Mouse (Mus musculus): Measurements from ENCODE around the gene Ppm1f. TPM values are rescaled to one million over a fixed set of nuclear protein-coding genes. Genes with fewer than 3 reads are reported as not detected.

Gene Ppm1f
- polyA plus RNA-seq, 1 experiment = 17.9 TPM

DNA sequence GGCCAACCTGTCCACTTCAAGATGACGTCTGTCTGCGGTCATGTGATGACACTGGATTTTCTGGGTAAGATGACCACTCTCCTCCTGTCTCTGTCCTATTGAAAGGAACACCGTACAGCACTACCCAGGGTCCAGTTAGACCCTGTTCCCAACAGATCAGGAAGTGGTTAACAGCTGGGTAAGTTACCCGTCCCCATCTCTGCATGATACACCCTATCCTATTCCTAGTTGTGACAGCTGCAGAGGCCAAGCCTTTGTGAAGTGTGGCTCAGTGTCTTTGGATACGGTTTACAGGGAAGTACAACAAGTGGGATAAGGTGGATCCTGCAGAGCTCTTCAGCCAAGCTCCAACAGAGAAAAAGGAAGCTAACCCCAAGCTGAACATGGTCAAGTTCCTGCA is 17.2 kb upstream of the Ppm1f start:
- no peaks in the 10 kb centered on the region for H3K27me3 ChIP-seq (ENCODE audit: control insufficient read depth, insufficient read depth, insufficient read length)
- no peak overlapping the region for H3K4me3 ChIP-seq
- H3K36me3 ChIP-seq (ENCODE audit: control insufficient read depth, insufficient read depth) = peaks cover 53% of the 10 kb centered on the region
- peaks cover 8% of the 10 kb centered on the region for H3K79me2 ChIP-seq (ENCODE audit: control insufficient read depth, insufficient read depth)
- H3ac ChIP-seq (ENCODE audit: control insufficient read depth, insufficient read length) = no peak overlapping the region
- TF ChIP-seq MYOD1 (IDR thresholded peaks at IDR 0.05; ENCODE audit: control insufficient read depth in 1 of 3, insufficient read length in 2 of 3, low read depth in 2 of 3) = peak in 1 of 3 experiments; percentile 12
- no peak for TF ChIP-seq MAX (IDR thresholded peaks at IDR 0.05; ENCODE audit: low read depth)
- no peak overlapping the region for H3K4me2 ChIP-seq (ENCODE audit: low read depth)

DNA sequence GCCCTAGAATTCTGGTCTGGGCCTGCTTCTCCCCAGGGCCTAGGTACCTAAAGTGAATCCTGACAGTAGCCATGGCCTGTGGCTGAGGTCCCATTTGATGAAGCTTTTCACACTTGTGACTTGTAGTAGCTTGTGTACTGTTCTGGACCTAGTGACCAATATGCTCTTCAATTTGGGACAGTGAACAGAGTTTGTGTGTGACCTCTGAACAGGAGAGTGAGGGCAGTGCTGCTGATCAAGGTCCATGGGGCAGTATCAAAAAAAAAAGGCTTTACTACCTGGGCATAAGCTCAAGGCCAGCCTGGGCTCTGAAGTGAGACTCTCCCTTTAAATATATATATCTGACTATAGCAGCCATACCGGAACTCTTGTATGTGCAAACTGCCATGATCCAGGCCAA is 7.9 kb upstream of the Ppm1f start:
- no peak overlapping the region for H3ac ChIP-seq (ENCODE audit: control insufficient read depth, insufficient read length)
- H3K36me3 ChIP-seq (ENCODE audit: control insufficient read depth, insufficient read depth) = peaks cover 54% of the 10 kb centered on the region
- no peaks in the 10 kb centered on the region for H3K79me2 ChIP-seq (ENCODE audit: control insufficient read depth, insufficient read depth)
- no peak overlapping the region for H3K4me2 ChIP-seq (ENCODE audit: low read depth)
- TF ChIP-seq USF1 (IDR thresholded peaks at IDR 0.05; ENCODE audit: low read depth) (no peak), E2F4 (IDR thresholded peaks at IDR 0.05; ENCODE audit: insufficient read depth) (no peak), REST (IDR thresholded peaks at IDR 0.05; ENCODE audit: insufficient read depth, insufficient read length) (no peak), TCF12 (IDR thresholded peaks at IDR 0.05; ENCODE audit: insufficient read depth, poor library complexity, severe bottlenecking) (no peak), CEBPB (IDR thresholded peaks at IDR 0.05; ENCODE audit: insufficient read depth, poor library complexity, severe bottlenecking) (no peak), POLR2AphosphoS2 (IDR thresholded peaks at IDR 0.05; ENCODE audit: insufficient read length, low read depth) (no peak), TCF3 (IDR thresholded peaks at IDR 0.05; ENCODE audit: insufficient read length, low read depth) (no peak), SRF (IDR thresholded peaks at IDR 0.05; ENCODE audit: control insufficient read depth, insufficient read length, low read depth) (no peak), POLR2A (IDR thresholded peaks at IDR 0.05; ENCODE audit: insufficient read length, low read depth) (no peak), MYOD1 (IDR thresholded peaks at IDR 0.05; ENCODE audit: control insufficient read depth in 1 of 3, insufficient read length in 2 of 3, low read depth in 2 of 3) (no peak)
- H3K4me3 ChIP-seq = no peak overlapping the region
- H3K27me3 ChIP-seq (ENCODE audit: control insufficient read depth, insufficient read depth, insufficient read length) = no peaks in the 10 kb centered on the region

DNA sequence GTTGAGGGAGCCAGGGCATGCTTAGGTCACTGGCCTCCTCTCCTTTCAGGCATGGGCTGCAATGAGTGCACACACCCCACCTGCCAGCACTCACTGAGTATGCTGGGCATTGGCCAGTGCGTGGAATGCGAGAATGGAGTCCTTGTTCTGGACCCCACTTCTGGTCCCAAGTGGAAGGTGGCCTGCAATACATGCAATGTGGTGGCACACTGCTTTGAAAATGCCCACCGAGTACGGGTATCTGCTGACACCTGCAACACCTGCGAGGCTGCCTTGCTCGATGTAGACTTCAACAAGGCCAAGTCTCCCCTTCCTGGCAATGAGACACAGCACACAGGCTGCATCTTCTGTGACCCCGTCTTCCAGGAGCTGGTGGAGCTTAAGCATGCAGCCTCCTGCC is 3.9 kb upstream of the Ppm1f start:
- Histone ChIP-seq H3K36me3 (ENCODE audit: control insufficient read depth, insufficient read depth) (peaks cover 23% of the 10 kb centered on the region), H3K27me3 (ENCODE audit: control insufficient read depth, insufficient read depth, insufficient read length) (no peaks in the 10 kb centered on the region)
- no peak for TF ChIP-seq E2F4 (IDR thresholded peaks at IDR 0.05; ENCODE audit: insufficient read depth)
- peak; percentile 35 for TF ChIP-seq POLR2AphosphoS2 (IDR thresholded peaks at IDR 0.05; ENCODE audit: insufficient read length, low read depth)

DNA sequence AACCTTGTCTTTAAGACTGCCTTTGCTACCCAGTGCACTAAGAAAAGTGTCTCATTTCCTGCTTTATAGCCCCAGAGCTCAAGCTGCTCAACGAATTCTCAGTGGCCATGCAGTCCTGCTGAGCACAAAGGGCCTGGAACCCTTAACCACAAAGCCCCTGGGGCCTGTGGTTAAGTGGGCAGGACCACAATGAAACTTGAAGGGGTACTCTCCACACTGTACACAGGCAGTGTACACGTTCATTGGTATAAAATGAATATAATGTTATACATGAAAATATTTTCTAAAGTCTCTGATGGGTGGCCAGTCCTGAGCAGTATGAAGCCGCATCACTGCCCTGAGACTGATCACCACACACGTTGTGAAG is 271 bp upstream of the Ppm1f start:
- peak overlapping the region; percentile 50 for H3ac ChIP-seq (ENCODE audit: control insufficient read depth, insufficient read length)
- H3K4me3 ChIP-seq = peak overlapping the region; percentile 59
- no peaks in the 10 kb centered on the region for H3K79me2 ChIP-seq (ENCODE audit: control insufficient read depth, insufficient read depth)
- TF ChIP-seq MAX (IDR thresholded peaks at IDR 0.05; ENCODE audit: low read depth) = no peak
- TF ChIP-seq SRF (IDR thresholded peaks at IDR 0.05; ENCODE audit: control insufficient read depth, insufficient read length, low read depth) = no peak
- TF ChIP-seq CEBPB (IDR thresholded peaks at IDR 0.05; ENCODE audit: insufficient read depth, poor library complexity, severe bottlenecking) = no peak
- TF ChIP-seq POLR2AphosphoS2 (IDR thresholded peaks at IDR 0.05; ENCODE audit: insufficient read length, low read depth) = no peak
- no peak for TF ChIP-seq USF1 (IDR thresholded peaks at IDR 0.05; ENCODE audit: low read depth)
- TF ChIP-seq MYOG (IDR thresholded peaks at IDR 0.05; ENCODE audit: control insufficient read depth in 1 of 3, insufficient read depth in 1 of 3, insufficient read length in 2 of 3, low read depth in 2 of 3) = no peak
- no peak for TF ChIP-seq POLR2A (IDR thresholded peaks at IDR 0.05; ENCODE audit: insufficient read length, low read depth)
- TF ChIP-seq TCF3 (IDR thresholded peaks at IDR 0.05; ENCODE audit: insufficient read length, low read depth) = no peak
- H3K27me3 ChIP-seq (ENCODE audit: control insufficient read depth, insufficient read depth, insufficient read length) = no peaks in the 10 kb centered on the region
- peak overlapping the region; percentile 97 for H3K4me2 ChIP-seq (ENCODE audit: low read depth)
- H3K36me3 ChIP-seq (ENCODE audit: control insufficient read depth, insufficient read depth) = peaks cover 6% of the 10 kb centered on the region

More for the DNA sequence above, 3.9 kb upstream of the Ppm1f start:
- no peak overlapping the region for H3K4me2 ChIP-seq (ENCODE audit: low read depth)
- no peaks in the 10 kb centered on the region for H3K79me2 ChIP-seq (ENCODE audit: control insufficient read depth, insufficient read depth)
- no peak overlapping the region for H3ac ChIP-seq (ENCODE audit: control insufficient read depth, insufficient read length)
- no peak overlapping the region for H3K4me3 ChIP-seq

DNA sequence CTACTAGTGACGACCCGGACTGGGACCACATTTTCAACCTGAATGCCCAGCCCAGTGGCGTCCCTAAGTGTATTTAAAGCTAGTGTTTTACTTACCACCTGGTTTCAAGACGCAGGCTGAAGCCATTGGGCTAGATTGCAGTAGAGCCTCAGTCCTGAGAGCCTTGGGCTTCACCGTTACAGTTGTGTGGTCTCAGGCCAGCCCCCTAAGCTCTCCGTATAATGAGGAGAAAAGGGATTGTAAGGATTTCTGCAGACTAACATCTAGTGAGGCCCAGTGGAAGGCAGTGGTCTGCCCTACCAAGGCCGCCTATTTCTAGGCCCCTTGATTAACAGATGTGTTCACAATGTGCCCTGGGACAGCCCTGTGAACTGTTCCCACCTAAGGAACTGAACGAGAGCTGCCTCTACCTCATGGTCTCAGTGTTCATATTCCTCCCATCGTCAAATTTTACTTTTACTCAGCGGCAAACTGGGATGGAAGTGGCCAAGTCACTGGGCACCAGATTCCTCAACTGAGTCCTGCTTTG is 851 bp downstream of the Ppm1f start:
- Histone ChIP-seq H3K4me3 (peak overlapping the region; percentile 59), H3K27me3 (ENCODE audit: control insufficient read depth, insufficient read depth, insufficient read length) (no peaks in the 10 kb centered on the region), H3ac (ENCODE audit: control insufficient read depth, insufficient read length) (peak overlapping the region; percentile 50), H3K36me3 (ENCODE audit: control insufficient read depth, insufficient read depth) (no peaks in the 10 kb centered on the region), H3K4me2 (ENCODE audit: low read depth) (peak overlapping the region; percentile 97), H3K79me2 (ENCODE audit: control insufficient read depth, insufficient read depth) (no peaks in the 10 kb centered on the region)
- TF ChIP-seq REST (IDR thresholded peaks at IDR 0.05; ENCODE audit: insufficient read depth, insufficient read length) = no peak

DNA sequence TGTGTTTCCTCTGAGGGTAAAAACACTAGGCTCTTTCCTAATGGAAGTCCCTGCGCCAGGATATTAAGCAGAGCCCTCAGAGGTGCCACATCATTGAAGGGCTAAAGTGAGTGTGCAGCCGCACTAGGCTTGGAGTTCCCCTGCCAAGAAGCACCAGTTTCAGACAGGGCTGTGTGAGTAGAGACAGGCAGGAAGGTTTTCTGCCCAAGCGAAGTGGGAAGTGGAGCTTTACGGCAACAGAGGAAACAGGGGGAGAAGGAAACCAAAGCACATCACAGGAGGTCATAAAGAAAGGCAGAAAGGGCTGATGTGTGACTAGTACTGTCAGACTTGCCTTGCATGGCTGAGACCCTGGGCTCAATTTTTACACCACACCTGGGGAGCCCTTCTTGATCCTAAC is 6.1 kb downstream of the Ppm1f start:
- H3ac ChIP-seq (ENCODE audit: control insufficient read depth, insufficient read length) = no peak overlapping the region
- H3K79me2 ChIP-seq (ENCODE audit: control insufficient read depth, insufficient read depth) = no peaks in the 10 kb centered on the region
- H3K4me3 ChIP-seq = no peak overlapping the region
- H3K36me3 ChIP-seq (ENCODE audit: control insufficient read depth, insufficient read depth) = peaks cover 14% of the 10 kb centered on the region
- no peak overlapping the region for H3K4me2 ChIP-seq (ENCODE audit: low read depth)
- TF ChIP-seq E2F4 (IDR thresholded peaks at IDR 0.05; ENCODE audit: insufficient read depth) = no peak
- no peak for TF ChIP-seq MAX (IDR thresholded peaks at IDR 0.05; ENCODE audit: low read depth)
- no peak for TF ChIP-seq POLR2AphosphoS2 (IDR thresholded peaks at IDR 0.05; ENCODE audit: insufficient read length, low read depth)
- no peak for TF ChIP-seq USF1 (IDR thresholded peaks at IDR 0.05; ENCODE audit: low read depth)
- TF ChIP-seq MYOG (IDR thresholded peaks at IDR 0.05; ENCODE audit: control insufficient read depth in 1 of 3, insufficient read depth in 1 of 3, insufficient read length in 2 of 3, low read depth in 2 of 3) = no peak
- no peak for TF ChIP-seq POLR2A (IDR thresholded peaks at IDR 0.05; ENCODE audit: insufficient read length, low read depth)
- no peak for TF ChIP-seq CEBPB (IDR thresholded peaks at IDR 0.05; ENCODE audit: insufficient read depth, poor library complexity, severe bottlenecking)
- no peak for TF ChIP-seq MYOD1 (IDR thresholded peaks at IDR 0.05; ENCODE audit: control insufficient read depth in 1 of 3, insufficient read length in 2 of 3, low read depth in 2 of 3)
- TF ChIP-seq REST (IDR thresholded peaks at IDR 0.05; ENCODE audit: insufficient read depth, insufficient read length) = no peak
- no peak for TF ChIP-seq TCF12 (IDR thresholded peaks at IDR 0.05; ENCODE audit: insufficient read depth, poor library complexity, severe bottlenecking)
- TF ChIP-seq SRF (IDR thresholded peaks at IDR 0.05; ENCODE audit: control insufficient read depth, insufficient read length, low read depth) = no peak
- TF ChIP-seq TCF3 (IDR thresholded peaks at IDR 0.05; ENCODE audit: insufficient read length, low read depth) = no peak
- no peaks in the 10 kb centered on the region for H3K27me3 ChIP-seq (ENCODE audit: control insufficient read depth, insufficient read depth, insufficient read length)
